Mouse (Mus musculus): ENCODE results near the gene Hoxb2. TPM values are rescaled to one million over a fixed set of nuclear protein-coding genes. Genes with fewer than 3 reads are reported as not detected.
A peak's percentile ranks its signal among the peaks of the same experiment; 100 is the strongest.

The Hoxb2 gene
- total and polyA plus RNA-seq, 2 experiments from 2014 or later: 11.6 to 35.4 TPM

- Histone ChIP-seq H3K36me3 (ENCODE audit: insufficient read depth, low read length) (no peaks in the 10 kb centered on the region), H3K4me2 (ENCODE audit: low read depth, low read length) (peak overlapping the region; percentile 56), H3K4me1 (ENCODE audit: insufficient read depth, low read length) (no peaks in the 10 kb centered on the region; the same call in 1 of the 2 replicates), H3K9ac (replicated peaks; ENCODE audit: low read length) (peak overlapping the region; percentile 54; the same call in 1 of the 2 replicates), H3K9me3 (ENCODE audit: low read length) (no peaks in the 10 kb centered on the region), H3K27ac (peak overlapping the region; percentile 80), H3K4me3 (ENCODE audit: low read length) (0 out of 2 replicates have a peak overlapping the region, but pooled peaks have one; percentile 2), H3K27me3 (ENCODE audit: insufficient read depth, low read length) (peaks cover 85% of the 10 kb centered on the region)
- no peak for DNase-seq (ENCODE audit: low spot score)
- no peak for ATAC-seq
- 6% methylated on average over 2 of the region's 2 CpGs for WGBS
- no peak for TF ChIP-seq CTCF (IDR thresholded peaks at IDR 0.05; ENCODE audit: low read depth)
Measured at GRCm38 (mm10) chr11:96334002-96334364, 16.3 kb upstream of the Hoxb2 start.

GRCm38 (mm10) chr11:96334998-96335397 lies 15.3 kb upstream of the Hoxb2 start:
- DNase-seq (ENCODE audit: low spot score): no peak
- Histone ChIP-seq H3K9me3 (ENCODE audit: low read length) (no peaks in the 10 kb centered on the region), H3K9ac (replicated peaks; ENCODE audit: low read length) (no peak overlapping the region), H3K4me1 (ENCODE audit: insufficient read depth, low read length) (no peaks in the 10 kb centered on the region; the same call in 1 of the 2 replicates), H3K27me3 (ENCODE audit: insufficient read depth, low read length) (peaks cover 85% of the 10 kb centered on the region), H3K36me3 (ENCODE audit: insufficient read depth, low read length) (no peaks in the 10 kb centered on the region), H3K27ac (no peak overlapping the region), H3K4me3 (ENCODE audit: low read length) (no peak overlapping the region), H3K4me2 (ENCODE audit: low read depth, low read length) (peak overlapping the region; percentile 56)
- WGBS: 27% methylated on average over 3 of the region's 3 CpGs
- no peak for ATAC-seq
- TF ChIP-seq CTCF (IDR thresholded peaks at IDR 0.05; ENCODE audit: low read depth): no peak

GRCm38 (mm10) chr11:96336597-96336996 lies 13.7 kb upstream of the Hoxb2 start:
- Histone ChIP-seq H3K4me2 (ENCODE audit: low read depth, low read length) (peak overlapping the region; percentile 58; the same call in 1 of the 2 replicates), H3K4me3 (ENCODE audit: low read length) (no peak overlapping the region), H3K27me3 (ENCODE audit: insufficient read depth, low read length) (peaks cover 75% of the 10 kb centered on the region), H3K9ac (replicated peaks; ENCODE audit: low read length) (no peak overlapping the region), H3K27ac (peak overlapping the region; percentile 45; the same call in 1 of the 2 replicates), H3K4me1 (ENCODE audit: insufficient read depth, low read length) (no peaks in the 10 kb centered on the region; the same call in 1 of the 2 replicates), H3K36me3 (ENCODE audit: insufficient read depth, low read length) (no peaks in the 10 kb centered on the region), H3K9me3 (ENCODE audit: low read length) (no peaks in the 10 kb centered on the region)
- TF ChIP-seq CTCF (IDR thresholded peaks at IDR 0.05; ENCODE audit: low read depth): no peak
- no peak for DNase-seq (ENCODE audit: low spot score)
- no peak for ATAC-seq
- 4% methylated on average over 2 of the region's 2 CpGs for WGBS

- H3K4me2 ChIP-seq (ENCODE audit: low read depth, low read length): peak overlapping the region; percentile 58; the same call in 1 of the 2 replicates
Measured at GRCm38 (mm10) chr11:96337026-96337425, 13.3 kb upstream of the Hoxb2 start.

GRCm38 (mm10) chr11:96338957-96339855 lies 11.1 kb upstream of the Hoxb2 start:
- Histone ChIP-seq H3K4me1 (ENCODE audit: insufficient read depth, low read length) (0 out of 2 replicates have a peak, but pooled peaks cover 2% of the 10 kb centered on the region), H3K9ac (replicated peaks; ENCODE audit: low read length) (no peak overlapping the region), H3K9me3 (ENCODE audit: low read length) (no peaks in the 10 kb centered on the region), H3K36me3 (ENCODE audit: insufficient read depth, low read length) (no peaks in the 10 kb centered on the region), H3K27ac (peak overlapping the region; percentile 89), H3K27me3 (ENCODE audit: insufficient read depth, low read length) (peaks cover 70% of the 10 kb centered on the region), H3K4me2 (ENCODE audit: low read depth, low read length) (peak overlapping the region; percentile 58), H3K4me3 (ENCODE audit: low read length) (no peak overlapping the region)
- ATAC-seq (no peak), DNase-seq (ENCODE audit: low spot score) (no peak)
- 14% methylated on average over 7 of the region's 7 CpGs for WGBS
- TF ChIP-seq CTCF (IDR thresholded peaks at IDR 0.05; ENCODE audit: low read depth): no peak

More at GRCm38 (mm10) chr11:96337026-96337425, 13.3 kb upstream of the Hoxb2 start:
- H3K4me1 ChIP-seq (ENCODE audit: insufficient read depth, low read length): no peaks in the 10 kb centered on the region; the same call in 1 of the 2 replicates
- no peaks in the 10 kb centered on the region for H3K9me3 ChIP-seq (ENCODE audit: low read length)
- 4% methylated on average over 6 of the region's 6 CpGs for WGBS
- no peak for TF ChIP-seq CTCF (IDR thresholded peaks at IDR 0.05; ENCODE audit: low read depth)
- H3K4me3 ChIP-seq (ENCODE audit: low read length): no peak overlapping the region
- H3K9ac ChIP-seq (replicated peaks; ENCODE audit: low read length): no peak overlapping the region
- no peak for DNase-seq (ENCODE audit: low spot score)
- H3K27ac ChIP-seq: peak overlapping the region; percentile 45; the same call in 1 of the 2 replicates
- H3K36me3 ChIP-seq (ENCODE audit: insufficient read depth, low read length): no peaks in the 10 kb centered on the region
- ATAC-seq: no peak
- H3K27me3 ChIP-seq (ENCODE audit: insufficient read depth, low read length): peaks cover 73% of the 10 kb centered on the region

GRCm38 (mm10) chr11:96340698-96341365 lies 9.5 kb upstream of the Hoxb2 start:
- Histone ChIP-seq H3K9ac (replicated peaks; ENCODE audit: low read length) (peak overlapping the region; percentile 51), H3K4me3 (ENCODE audit: low read length) (peak overlapping the region; percentile 34), H3K27ac (peak overlapping the region; percentile 89), H3K27me3 (ENCODE audit: insufficient read depth, low read length) (peaks cover 65% of the 10 kb centered on the region), H3K4me1 (ENCODE audit: insufficient read depth, low read length) (0 out of 2 replicates have a peak, but pooled peaks cover 4% of the 10 kb centered on the region), H3K4me2 (ENCODE audit: low read depth, low read length) (peak overlapping the region; percentile 58), H3K36me3 (ENCODE audit: insufficient read depth, low read length) (no peaks in the 10 kb centered on the region), H3K9me3 (ENCODE audit: low read length) (no peaks in the 10 kb centered on the region)
- DNase-seq (ENCODE audit: low spot score) (peak; percentile 73), ATAC-seq (peak; percentile 48; the same call in 1 of the 2 replicates)
- under 1% methylated on average over 36 of the region's 36 CpGs for WGBS
- no peak for TF ChIP-seq CTCF (IDR thresholded peaks at IDR 0.05; ENCODE audit: low read depth)
